Mouse (Mus musculus): Measurements from ENCODE around the gene Eif3k. TPM values are rescaled to one million over a fixed set of nuclear protein-coding genes. Genes with fewer than 3 reads are reported as not detected.

The Eif3k gene
- polyA plus RNA-seq, 1 experiment from 2014 or later, result 458 TPM

DNA sequence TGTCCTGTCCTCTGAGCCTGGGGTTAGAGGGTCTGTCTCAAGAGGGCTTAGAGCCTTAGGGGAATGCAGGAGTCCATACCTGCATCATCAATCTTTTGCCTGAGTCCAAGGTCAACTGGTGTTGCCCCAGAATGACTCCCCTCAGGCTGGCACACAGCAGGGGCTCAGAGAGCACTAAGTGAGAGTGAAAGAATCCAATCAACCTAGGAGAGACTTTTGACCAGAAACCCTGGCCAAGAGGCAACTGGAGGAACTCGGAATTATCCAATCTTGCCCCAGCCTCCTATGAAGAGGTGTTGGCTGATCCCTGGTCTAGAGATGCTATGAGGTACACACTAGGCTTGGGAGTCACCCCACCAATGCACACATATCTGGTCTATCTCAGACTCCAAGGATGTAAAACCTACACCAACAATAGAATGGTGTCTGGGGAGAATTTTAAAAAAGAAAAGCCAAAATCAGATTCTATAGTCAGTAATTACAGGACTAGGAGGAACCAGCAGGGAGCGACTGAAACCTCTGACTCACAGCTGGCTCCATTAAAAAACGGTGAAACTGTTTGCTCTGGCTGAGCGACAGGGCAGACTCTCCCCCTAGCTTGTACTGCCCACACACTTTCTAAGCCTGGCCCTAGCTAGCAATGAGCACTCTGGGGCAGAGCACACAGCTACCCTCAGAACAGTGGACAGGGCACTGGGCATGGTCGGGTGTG is 51.2 kb downstream of the Eif3k start:
- no peak overlapping the region for H3K4me2 ChIP-seq (replicated peaks; ENCODE audit: low read depth, low read length)
- H3K4me3 ChIP-seq (ENCODE audit: low read length), result no peak overlapping the region
- H3K36me3 ChIP-seq (ENCODE audit: control insufficient read depth, insufficient read depth, low read length), result no peaks in the 10 kb centered on the region; the same call in 1 of the 2 replicates
- H3K27ac ChIP-seq (ENCODE audit: low read depth, low read length), result peak overlapping the region; percentile 38
- peaks cover 50% of the 10 kb centered on the region for H3K4me1 ChIP-seq (ENCODE audit: control insufficient read depth, insufficient read depth, low read length)
- 0 out of 2 replicates have a peak overlapping the region, but pooled peaks have one; percentile 12 for H3K9ac ChIP-seq (ENCODE audit: low read depth, low read length)
- ATAC-seq (ENCODE audit: low FRiP score, low TSS enrichment), result no peak
- no peaks in the 10 kb centered on the region for H3K27me3 ChIP-seq (ENCODE audit: control insufficient read depth, insufficient read depth, low read length)
- no peaks in the 10 kb centered on the region for H3K9me3 ChIP-seq (ENCODE audit: control insufficient read depth, low read length)
- WGBS, result 39% methylated on average over 5 of the region's 5 CpGs

DNA sequence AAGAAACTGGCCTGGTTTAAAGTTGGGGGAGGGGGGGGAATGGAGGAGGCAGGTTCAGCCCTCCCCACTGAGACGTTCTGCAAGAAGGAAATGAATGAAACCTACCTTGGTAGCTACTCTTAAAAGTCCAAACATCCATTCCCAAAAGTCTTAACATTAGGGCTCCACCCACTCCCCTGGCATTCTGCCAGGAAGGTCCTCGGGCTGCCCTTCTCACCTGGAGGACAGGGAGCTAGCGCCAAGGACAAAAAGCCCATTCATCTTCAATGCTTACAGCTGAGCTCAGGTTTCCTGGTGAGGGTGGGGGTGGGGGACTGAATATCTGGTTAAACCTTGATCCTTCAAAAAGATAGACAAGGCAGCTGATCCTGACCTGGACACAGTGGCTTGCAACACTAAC is 52.3 kb downstream of the Eif3k start:
- Histone ChIP-seq H3K27me3 (ENCODE audit: control insufficient read depth, insufficient read depth, low read length) (no peaks in the 10 kb centered on the region), H3K4me3 (ENCODE audit: low read length) (no peak overlapping the region), H3K36me3 (ENCODE audit: control insufficient read depth, insufficient read depth, low read length) (no peaks in the 10 kb centered on the region; the same call in 1 of the 2 replicates), H3K9me3 (ENCODE audit: control insufficient read depth, low read length) (no peaks in the 10 kb centered on the region), H3K27ac (ENCODE audit: low read depth, low read length) (peak overlapping the region; percentile 37; the same call in 1 of the 2 replicates), H3K4me1 (ENCODE audit: control insufficient read depth, insufficient read depth, low read length) (peaks cover 61% of the 10 kb centered on the region), H3K9ac (ENCODE audit: low read depth, low read length) (no peak overlapping the region), H3K4me2 (replicated peaks; ENCODE audit: low read depth, low read length) (no peak overlapping the region)
- ATAC-seq (ENCODE audit: low FRiP score, low TSS enrichment), result no peak
- WGBS, result 16% methylated on average over 3 of the region's 3 CpGs

DNA sequence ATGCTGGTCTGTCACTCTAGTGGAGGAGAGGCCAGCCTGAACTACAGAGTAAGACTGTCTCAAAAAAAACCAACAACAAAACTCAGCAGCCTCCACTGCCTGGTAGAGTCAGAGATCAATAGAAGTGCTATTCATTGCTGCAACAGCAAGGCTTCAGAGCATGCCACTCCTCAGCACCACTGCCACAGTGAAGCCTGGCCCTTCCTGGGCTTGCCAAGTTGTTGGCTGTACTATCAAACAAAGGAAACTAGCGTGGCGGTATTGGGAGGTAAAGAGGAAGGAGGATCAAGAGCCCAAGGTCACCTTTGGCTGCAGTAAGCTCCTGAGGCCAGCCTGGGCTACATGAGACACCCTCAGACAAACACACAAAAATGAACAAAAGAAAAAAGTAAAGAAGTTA is 55.5 kb downstream of the Eif3k start:
- H3K27ac ChIP-seq (ENCODE audit: low read depth, low read length), result no peak overlapping the region

DNA sequence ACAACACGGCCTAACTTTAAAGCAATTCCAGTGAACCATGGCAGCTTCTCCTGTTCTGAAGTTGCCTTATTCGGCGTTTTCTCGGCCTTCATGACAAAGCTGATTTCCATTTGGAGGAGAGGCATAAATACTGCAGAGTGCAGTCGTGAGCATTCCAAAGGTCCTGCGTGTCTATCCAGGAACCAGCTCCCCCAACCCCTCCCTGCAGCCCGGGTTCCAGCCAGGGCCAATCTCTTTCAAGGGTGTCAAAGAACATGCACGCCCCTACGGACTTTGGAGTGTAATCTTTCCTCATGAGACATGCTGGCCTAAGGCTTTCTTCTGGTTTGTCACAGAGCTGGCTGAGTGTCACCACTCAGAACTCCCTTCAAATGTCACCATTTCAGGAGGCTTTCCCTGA is 56.3 kb downstream of the Eif3k start:
- H3K9ac ChIP-seq (ENCODE audit: low read depth, low read length), result no peak overlapping the region
- no peak overlapping the region for H3K4me3 ChIP-seq (ENCODE audit: low read length)
- 7% methylated on average over 9 of the region's 9 CpGs for WGBS
- no peak overlapping the region for H3K4me2 ChIP-seq (replicated peaks; ENCODE audit: low read depth, low read length)
- H3K36me3 ChIP-seq (ENCODE audit: control insufficient read depth, insufficient read depth, low read length), result peaks cover 10% of the 10 kb centered on the region; the same call in 1 of the 2 replicates
- peak overlapping the region; percentile 89 for H3K27ac ChIP-seq (ENCODE audit: low read depth, low read length)
- no peaks in the 10 kb centered on the region for H3K27me3 ChIP-seq (ENCODE audit: control insufficient read depth, insufficient read depth, low read length)
- H3K4me1 ChIP-seq (ENCODE audit: control insufficient read depth, insufficient read depth, low read length), result peaks cover 60% of the 10 kb centered on the region
- ATAC-seq (ENCODE audit: low FRiP score, low TSS enrichment), result peak; percentile 63
- H3K9me3 ChIP-seq (ENCODE audit: control insufficient read depth, low read length), result no peaks in the 10 kb centered on the region

More for the DNA sequence above, 55.5 kb downstream of the Eif3k start:
- Histone ChIP-seq H3K4me3 (ENCODE audit: low read length) (no peak overlapping the region), H3K4me1 (ENCODE audit: control insufficient read depth, insufficient read depth, low read length) (peaks cover 62% of the 10 kb centered on the region), H3K9ac (ENCODE audit: low read depth, low read length) (no peak overlapping the region), H3K36me3 (ENCODE audit: control insufficient read depth, insufficient read depth, low read length) (peaks cover 8% of the 10 kb centered on the region; the same call in 1 of the 2 replicates), H3K9me3 (ENCODE audit: control insufficient read depth, low read length) (no peaks in the 10 kb centered on the region), H3K27me3 (ENCODE audit: control insufficient read depth, insufficient read depth, low read length) (no peaks in the 10 kb centered on the region), H3K4me2 (replicated peaks; ENCODE audit: low read depth, low read length) (no peak overlapping the region)
- no peak for ATAC-seq (ENCODE audit: low FRiP score, low TSS enrichment)
- 71% methylated on average over 2 of the region's 2 CpGs for WGBS

DNA sequence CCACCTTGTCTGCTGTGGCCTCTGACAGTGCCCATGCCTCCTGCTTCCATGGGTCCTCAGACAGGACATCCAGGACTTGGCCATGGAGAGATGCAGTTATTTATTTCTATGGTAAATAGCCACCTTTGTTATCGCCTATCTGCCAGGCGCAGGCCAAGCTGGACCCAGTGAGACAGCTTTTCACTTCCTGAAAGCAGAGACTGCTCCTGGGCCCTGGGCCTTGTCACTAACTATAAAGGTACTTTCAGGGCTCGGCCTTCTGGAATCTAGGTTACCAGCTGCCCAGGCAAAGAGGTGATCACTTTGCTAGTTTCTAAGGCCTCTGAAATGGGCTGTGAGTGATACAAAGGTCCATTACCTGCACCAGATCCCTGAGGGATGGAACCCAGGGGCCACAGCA is 56.9 kb downstream of the Eif3k start:
- Histone ChIP-seq H3K27ac (ENCODE audit: low read depth, low read length) (peak overlapping the region; percentile 89), H3K9me3 (ENCODE audit: control insufficient read depth, low read length) (no peaks in the 10 kb centered on the region), H3K4me1 (ENCODE audit: control insufficient read depth, insufficient read depth, low read length) (peaks cover 59% of the 10 kb centered on the region), H3K4me2 (replicated peaks; ENCODE audit: low read depth, low read length) (no peak overlapping the region), H3K4me3 (ENCODE audit: low read length) (no peak overlapping the region), H3K27me3 (ENCODE audit: control insufficient read depth, insufficient read depth, low read length) (no peaks in the 10 kb centered on the region), H3K9ac (ENCODE audit: low read depth, low read length) (peak overlapping the region; percentile 24; the same call in 1 of the 2 replicates), H3K36me3 (ENCODE audit: control insufficient read depth, insufficient read depth, low read length) (peaks cover 10% of the 10 kb centered on the region; the same call in 1 of the 2 replicates)
- WGBS, result 66% methylated on average over 3 of the region's 3 CpGs
- no peak for ATAC-seq (ENCODE audit: low FRiP score, low TSS enrichment)

DNA sequence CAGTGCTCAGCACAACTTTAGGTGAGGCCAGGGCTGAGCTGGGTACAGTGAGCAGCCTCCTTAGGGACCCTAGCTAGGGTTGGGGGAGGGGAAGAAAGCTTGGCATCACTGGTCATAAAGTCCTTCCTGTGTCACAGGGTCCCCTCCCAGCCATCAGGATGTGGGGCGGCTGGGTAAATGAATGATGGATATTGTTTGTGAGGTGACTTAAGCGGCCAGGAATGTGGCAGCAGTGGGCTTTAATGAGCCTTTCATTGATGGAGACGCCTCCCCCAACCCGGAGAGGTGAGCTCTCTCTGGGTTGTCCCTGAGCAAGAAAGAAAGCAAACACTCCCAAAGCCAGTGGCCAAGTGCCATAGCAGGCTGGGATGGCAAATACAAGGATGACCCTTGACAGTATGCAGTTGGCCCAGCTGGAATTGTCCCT is 57.8 kb downstream of the Eif3k start:
- H3K27me3 ChIP-seq (ENCODE audit: control insufficient read depth, insufficient read depth, low read length), result no peaks in the 10 kb centered on the region
- 5% methylated on average over 4 of the region's 4 CpGs for WGBS
- peaks cover 10% of the 10 kb centered on the region; the same call in 1 of the 2 replicates for H3K36me3 ChIP-seq (ENCODE audit: control insufficient read depth, insufficient read depth, low read length)
- H3K4me2 ChIP-seq (replicated peaks; ENCODE audit: low read depth, low read length), result no peak overlapping the region; the same call in 1 of the 2 replicates
- H3K4me1 ChIP-seq (ENCODE audit: control insufficient read depth, insufficient read depth, low read length), result peaks cover 60% of the 10 kb centered on the region
- no peak overlapping the region for H3K4me3 ChIP-seq (ENCODE audit: low read length)
- H3K9me3 ChIP-seq (ENCODE audit: control insufficient read depth, low read length), result no peaks in the 10 kb centered on the region
- H3K9ac ChIP-seq (ENCODE audit: low read depth, low read length), result peak overlapping the region; percentile 35; the same call in 1 of the 2 replicates
- peak overlapping the region; percentile 89 for H3K27ac ChIP-seq (ENCODE audit: low read depth, low read length)
- peak; percentile 69 for ATAC-seq (ENCODE audit: low FRiP score, low TSS enrichment)

DNA sequence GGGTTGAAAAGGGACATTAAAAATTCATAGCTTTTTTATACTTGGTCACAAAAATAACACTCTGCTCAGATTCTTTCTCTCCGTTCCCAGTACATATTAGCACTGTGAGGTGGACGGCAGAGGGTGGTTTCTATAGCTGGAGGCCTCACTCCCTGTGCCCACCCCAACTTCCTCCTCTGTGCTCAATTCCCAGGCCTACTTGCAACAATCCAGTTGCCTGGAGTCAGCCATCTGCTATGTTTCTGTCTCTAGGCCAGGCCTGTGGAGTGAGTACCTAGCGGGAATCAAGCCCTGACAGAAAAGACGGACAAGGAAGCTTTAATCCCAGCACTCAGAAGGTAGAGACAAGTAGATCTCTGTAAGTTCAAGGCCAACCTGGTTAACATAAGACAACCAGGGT is 59.1 kb downstream of the Eif3k start:
- Histone ChIP-seq H3K27ac (ENCODE audit: low read depth, low read length) (no peak overlapping the region), H3K4me2 (replicated peaks; ENCODE audit: low read depth, low read length) (no peak overlapping the region), H3K36me3 (ENCODE audit: control insufficient read depth, insufficient read depth, low read length) (peaks cover 23% of the 10 kb centered on the region), H3K4me3 (ENCODE audit: low read length) (no peak overlapping the region), H3K27me3 (ENCODE audit: control insufficient read depth, insufficient read depth, low read length) (no peaks in the 10 kb centered on the region), H3K9ac (ENCODE audit: low read depth, low read length) (no peak overlapping the region), H3K4me1 (ENCODE audit: control insufficient read depth, insufficient read depth, low read length) (peaks cover 68% of the 10 kb centered on the region), H3K9me3 (ENCODE audit: control insufficient read depth, low read length) (no peaks in the 10 kb centered on the region)
- no peak for ATAC-seq (ENCODE audit: low FRiP score, low TSS enrichment)
- 69% methylated on average over 4 of the region's 4 CpGs for WGBS

DNA sequence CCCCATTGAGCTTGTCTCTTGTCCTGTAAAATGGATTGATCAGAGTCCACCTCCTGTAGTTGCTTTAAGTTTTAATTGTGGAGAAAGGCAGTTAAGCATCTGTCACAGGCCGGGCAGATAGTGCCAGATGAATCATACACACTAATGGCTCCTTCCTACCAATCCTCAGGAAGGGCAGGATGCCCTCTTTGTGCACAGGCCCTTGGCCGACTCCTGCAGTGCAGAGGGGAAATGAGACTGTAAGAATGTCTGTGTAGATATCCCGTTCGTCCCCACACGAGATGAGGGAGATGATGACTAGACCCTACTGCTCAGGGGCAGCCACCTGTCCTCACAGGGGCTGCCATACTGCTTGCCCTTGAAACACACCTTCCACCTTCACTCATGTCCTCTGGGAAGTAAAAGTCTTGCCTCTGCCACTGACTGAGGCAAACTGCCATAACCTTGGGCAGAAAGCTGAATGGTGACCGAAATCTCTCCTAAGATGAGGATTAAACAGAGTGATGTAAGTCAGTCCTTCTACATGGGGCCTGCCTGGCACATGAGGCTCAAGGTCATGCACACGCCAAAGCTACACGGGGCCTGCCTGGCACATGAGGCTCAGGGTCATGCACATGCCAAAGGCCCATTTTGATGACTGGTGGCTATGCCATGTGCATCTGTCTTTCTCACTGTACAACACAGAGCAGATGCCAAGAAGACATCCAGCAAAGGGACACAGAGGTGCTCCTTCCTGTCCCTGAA is 59.8 kb downstream of the Eif3k start:
- no peak overlapping the region for H3K4me2 ChIP-seq (replicated peaks; ENCODE audit: low read depth, low read length)
- H3K9me3 ChIP-seq (ENCODE audit: control insufficient read depth, low read length), result no peaks in the 10 kb centered on the region
- no peak overlapping the region for H3K9ac ChIP-seq (ENCODE audit: low read depth, low read length)
- no peak for ATAC-seq (ENCODE audit: low FRiP score, low TSS enrichment)
- whole genome bisulfite sequencing, result 80% methylated on average over 8 of the region's 8 CpGs
- peaks cover 30% of the 10 kb centered on the region for H3K36me3 ChIP-seq (ENCODE audit: control insufficient read depth, insufficient read depth, low read length)
- H3K4me3 ChIP-seq (ENCODE audit: low read length), result no peak overlapping the region
- no peaks in the 10 kb centered on the region for H3K27me3 ChIP-seq (ENCODE audit: control insufficient read depth, insufficient read depth, low read length)
- H3K27ac ChIP-seq (ENCODE audit: low read depth, low read length), result no peak overlapping the region
- H3K4me1 ChIP-seq (ENCODE audit: control insufficient read depth, insufficient read depth, low read length), result peaks cover 68% of the 10 kb centered on the region

All from kidney, embryonic 14.5 days (tissue).